24 mouse cellular contexts compared by ENCODE assay signal in genomic region chr14:19694289-19694688, GRCm38 (mm10).
"Had no signal": no experiment of that assay in that cellular context is flagged by ENCODE, and none has a peak within 500 bp of the region (broad histone marks: within the 10 kb centered on the region; RNA-seq: fewer than 3 reads in every experiment).

No protein-coding gene starts in this region.

- H3K27ac ChIP-seq: gastrocnemius, adult 2 months; heart, adult 2 months; heart, embryonic 13.5 days; heart, embryonic 15.5 days; hindbrain, embryonic 10.5 days; hindbrain, embryonic 12.5 days; hindbrain, embryonic 14.5 days; intestine, embryonic 15.5 days; kidney, embryonic 15.5 days; layer of hippocampus, adult 2 months; left cerebral cortex, adult 2 months; limb, embryonic 10.5 days; limb, embryonic 12.5 days; liver, embryonic 13.5 days; liver, embryonic 15.5 days had no signal

- ATAC-seq: hindbrain, embryonic 16.5 days; inflammation-experienced regulatory T-cells, adult 6 months; intestine, embryonic 15.5 days had no signal

- H3K4me3 ChIP-seq: gastrocnemius, adult 2 months; heart, adult 2 months; heart, embryonic 13.5 days; heart, embryonic 15.5 days; hindbrain, embryonic 10.5 days; hindbrain, embryonic 12.5 days; intestine, embryonic 15.5 days; kidney, embryonic 15.5 days; layer of hippocampus, adult 2 months; left cerebral cortex, adult 2 months; limb, embryonic 10.5 days; limb, embryonic 12.5 days; liver, embryonic 13.5 days; liver, embryonic 15.5 days had no signal

- H3K4me1 ChIP-seq: hindbrain, embryonic 12.5 days; intestine, embryonic 15.5 days; limb, embryonic 10.5 days; limb, embryonic 12.5 days; liver, embryonic 13.5 days; liver, embryonic 15.5 days had no signal

- H3K27me3 ChIP-seq: heart, embryonic 13.5 days; heart, embryonic 15.5 days; intestine, embryonic 15.5 days; kidney, embryonic 15.5 days; limb, embryonic 12.5 days; liver, embryonic 13.5 days; liver, embryonic 15.5 days had no signal

- DNase-seq: gastrocnemius, adult 2 months; gastrocnemius, postnatal 10 days; gastrocnemius, postnatal 25 days; heart, adult 2 months; kidney, adult 18-20 months; kidney, postnatal 4 days; liver; liver, embryonic 13.5 days had no signal

- H3K9ac ChIP-seq: heart, embryonic 13.5 days; heart, embryonic 15.5 days; hindbrain, embryonic 12.5 days; hindbrain, embryonic 14.5 days; intestine, embryonic 15.5 days; kidney, embryonic 15.5 days; limb, embryonic 12.5 days; liver, embryonic 13.5 days; liver, embryonic 15.5 days had no signal

- H3K4me2 ChIP-seq: heart, embryonic 11.5 days; heart, embryonic 13.5 days; heart, embryonic 15.5 days; hindbrain, embryonic 12.5 days; hindbrain, embryonic 14.5 days; intestine, embryonic 15.5 days; kidney, embryonic 15.5 days; limb, embryonic 12.5 days; liver, embryonic 11.5 days; liver, embryonic 13.5 days; liver, embryonic 15.5 days had no signal

- H3K9me3 ChIP-seq: heart, embryonic 13.5 days; heart, embryonic 15.5 days; hindbrain, embryonic 10.5 days; hindbrain, embryonic 12.5 days; intestine, embryonic 15.5 days; kidney, embryonic 15.5 days; limb, embryonic 10.5 days; limb, embryonic 12.5 days; liver, embryonic 13.5 days; liver, embryonic 15.5 days had no signal

- H3K36me3 ChIP-seq: heart, embryonic 13.5 days; heart, embryonic 15.5 days; hindbrain, embryonic 10.5 days; hindbrain, embryonic 12.5 days; intestine, embryonic 15.5 days; kidney, embryonic 15.5 days; limb, embryonic 10.5 days; limb, embryonic 12.5 days; liver, embryonic 13.5 days; liver, embryonic 15.5 days had no signal
